Mouse (Mus musculus) cerebellum, adult 2 months (tissue): ENCODE data around the gene Vmn1r43. TPM values are rescaled to one million over a fixed set of nuclear protein-coding genes. Genes with fewer than 3 reads are reported as not detected.

Experiments
- DNase-seq, 2 experiments: peaks; one replicate each; pipeline ENCODE4 v3.0.0; 2021
- H3K27ac ChIP-seq: fragments of 200-500 bp; 2 replicates; pipeline ENCODE4 v1.5.1; 2012; ENCODE audit warnings: low read length, control low read depth, inconsistent platforms; ENCODE audit not compliant: insufficient read depth
- H3K27me3 ChIP-seq: fragments of 200-500 bp; 2 replicates; pipeline ENCODE4 v1.6.1; 2012; ENCODE audit warnings: inconsistent platforms, mild to moderate bottlenecking, low read length, moderate library complexity; ENCODE audit not compliant: control insufficient read depth, insufficient read depth
- H3K4me1 ChIP-seq: fragments of 200-500 bp; 2 replicates; pipeline ENCODE4 v1.6.1; 2011; ENCODE audit warnings: low read length; ENCODE audit not compliant: control insufficient read depth, insufficient read depth
- H3K4me3 ChIP-seq: fragments of 200-500 bp; replicated peaks from 2 replicates; pipeline ENCODE3; 2011; ENCODE audit warnings: mild to moderate bottlenecking, low read depth, low read length, control low read depth; ENCODE audit not compliant: insufficient read depth
- CTCF ChIP-seq: fragments of 200-500 bp; IDR thresholded peaks from 2 replicates; pipeline ENCODE4 v1.5.1; 2011; ENCODE audit warnings: low read depth, mild to moderate bottlenecking, control low read depth, low read length, moderate library complexity, borderline replicate concordance; ENCODE audit not compliant: insufficient read depth
- POLR2A ChIP-seq: fragments of 200-500 bp; IDR thresholded peaks from 2 replicates; pipeline ENCODE4 v1.6.1; 2011; ENCODE audit warnings: low read length, control low read depth, borderline replicate concordance; ENCODE audit not compliant: insufficient read depth
- whole genome bisulfite sequencing: fragments of 180-500 bp; shearing (Covaris S2); methylation state at CpG from one replicate; pipeline ENCODE4 v1.1.7; 2018; 5-methylcytosine and 5-hydroxymethylcytosine counted together
- polyA plus RNA-seq: library from polyadenylated mRNA; depleted of rRNA; stranded (reverse); fragments of >200 nt; gene quantifications from 2 replicates; pipeline ENCODE4 v1.2.3, GENCODE M21; 2012; rRNA removed

Gene Vmn1r43
- polyA plus RNA-seq, 1 experiment: not detected

- no peak overlapping the region for H3K27ac ChIP-seq
- no peak for DNase-seq
- no peaks in the 10 kb centered on the region for H3K4me1 ChIP-seq
- TF ChIP-seq CTCF (no peak), POLR2A (no peak)
- 89% methylated on average over 2 of the region's 2 CpGs for WGBS
- H3K4me3 ChIP-seq: no peak overlapping the region
- no peaks in the 10 kb centered on the region for H3K27me3 ChIP-seq
Measured at GRCm38 (mm10) chr6:89859839-89860238, 16.4 kb downstream of the Vmn1r43 start.

DNA sequence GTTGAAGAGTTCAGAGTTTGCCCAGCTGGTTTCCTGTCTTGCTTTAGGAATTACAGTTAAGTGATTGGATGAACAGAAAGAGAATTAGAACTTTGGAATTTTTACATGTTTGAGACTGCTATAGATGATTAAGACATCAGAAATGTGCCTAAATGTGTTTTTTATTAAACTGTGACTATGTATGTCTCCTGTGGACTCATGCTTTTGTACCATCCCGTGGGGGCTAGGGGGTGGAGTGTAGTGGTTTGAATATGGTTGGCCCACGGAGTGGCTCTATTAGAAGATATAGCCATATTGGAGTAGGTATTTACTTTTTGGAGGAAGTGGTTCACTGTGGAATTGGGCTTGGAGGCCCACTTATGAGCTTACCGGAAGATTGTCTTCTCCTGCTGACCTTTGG lies 18.7 kb downstream of the Vmn1r43 start:
- 74% methylated on average over 3 of the region's 3 CpGs for WGBS
- H3K27ac ChIP-seq: no peak overlapping the region
- H3K4me3 ChIP-seq: no peak overlapping the region
- no peak for DNase-seq
- no peak for TF ChIP-seq CTCF
- TF ChIP-seq POLR2A: no peak
- no peaks in the 10 kb centered on the region for H3K4me1 ChIP-seq
- H3K27me3 ChIP-seq: no peaks in the 10 kb centered on the region

Other genes starting within 250 kb of the Vmn1r43 start
- 4.7 and 5.5 TPM in 2 replicates for gene Txnrd3, start 232.4 kb downstream of the Vmn1r43 start, polyA plus RNA-seq
- gene Vmn1r40, start 168.9 kb downstream of the Vmn1r43 start, polyA plus RNA-seq: not detected in 2 replicates
- gene Vmn1r41, start 135.6 kb downstream of the Vmn1r43 start, polyA plus RNA-seq: not detected in 2 replicates
- gene Vmn1r42, start within 50 bp of the Vmn1r43 start, polyA plus RNA-seq: not detected in 2 replicates
- gene Vmn1r44, start 7.2 kb upstream of the Vmn1r43 start, polyA plus RNA-seq: not detected in 2 replicates
- gene Vmn1r45, start 64.2 kb upstream of the Vmn1r43 start, polyA plus RNA-seq: not detected in 2 replicates
- not detected in 2 replicates for gene Vmn1r46, start 92.9 kb upstream of the Vmn1r43 start, polyA plus RNA-seq
- not detected in 2 replicates for gene Vmn1r47, start 139.7 kb upstream of the Vmn1r43 start, polyA plus RNA-seq
- not detected in 2 replicates for gene Vmn1r48, start 160.4 kb upstream of the Vmn1r43 start, polyA plus RNA-seq
- not detected in 2 replicates for gene Vmn1r49, start 202.1 kb upstream of the Vmn1r43 start, polyA plus RNA-seq
- not detected in 2 replicates for gene Vmn1r50, start 225.0 kb upstream of the Vmn1r43 start, polyA plus RNA-seq
- not detected in 2 replicates for gene Vmn1r51, start 246.2 kb upstream of the Vmn1r43 start, polyA plus RNA-seq